Mouse (Mus musculus) forebrain, embryonic 14.5 days (tissue): ENCODE measurements around the gene Hlx. TPM values are rescaled to one million over a fixed set of nuclear protein-coding genes. Genes with fewer than 3 reads are reported as not detected.

Experiments
- ATAC-seq: fragments of 200-750 bp; cut with Nextera tagmentation; 2 replicates; pipeline ENCODE4 v1.8.0; 2017; ENCODE audit warnings: mild to moderate bottlenecking, moderate library complexity
- DNase-seq: peaks from one replicate; pipeline ENCODE4 v3.0.0-alpha.2; 2015; ENCODE audit warnings: low spot score
- H3K27ac ChIP-seq: fragments of 300-500 bp; sonication (generic); 2 replicates; pipeline ENCODE4 v1.5.1; 2014; ENCODE audit warnings: low read depth, mild to moderate bottlenecking, control low read depth, low read length, moderate library complexity
- H3K27me3 ChIP-seq: fragments of 300-500 bp; sonication (generic); replicated peaks from 2 replicates; pipeline ENCODE4 v1.6.1; 2014; ENCODE audit warnings: low read length, control low read depth, mixed read lengths; ENCODE audit not compliant: control insufficient read depth, insufficient read depth
- H3K36me3 ChIP-seq: fragments of 300-500 bp; sonication (generic); 2 replicates; pipeline ENCODE4 v1.6.1; 2014; ENCODE audit warnings: low read length, control low read depth; ENCODE audit not compliant: control insufficient read depth, insufficient read depth
- H3K4me1 ChIP-seq: fragments of 300-500 bp; sonication (generic); 2 replicates; pipeline ENCODE4 v1.6.1; 2014; ENCODE audit warnings: antibody characterized with exemption, low read length, control low read depth; ENCODE audit not compliant: control insufficient read depth, insufficient read depth
- H3K4me2 ChIP-seq: fragments of 300-500 bp; sonication (generic); 2 replicates; pipeline ENCODE4 v1.6.1; 2014; ENCODE audit warnings: mild to moderate bottlenecking, control low read depth, low read length
- H3K4me3 ChIP-seq: fragments of 300-500 bp; sonication (generic); 2 replicates; pipeline ENCODE4 v1.5.1; 2014; ENCODE audit warnings: low read depth, low read length, control low read depth
- H3K9ac ChIP-seq: fragments of 300-500 bp; sonication (generic); 2 replicates; pipeline ENCODE4 v1.6.1; 2014; ENCODE audit warnings: mild to moderate bottlenecking, low read length, control low read depth, moderate library complexity
- H3K9me3 ChIP-seq: fragments of 300-500 bp; sonication (generic); replicated peaks from 2 replicates; pipeline ENCODE4 v1.6.1; 2016; ENCODE audit warnings: low read length, control low read depth, mixed read lengths; ENCODE audit not compliant: control insufficient read depth
- WGBS: fragments of 180-500 bp; shearing (Covaris S2); extraction: QIAGEN DNeasy Blood & Tissue Kit; methylation state at CpG from one replicate; pipeline ENCODE4 v1.1.7; 2014; 5-methylcytosine and 5-hydroxymethylcytosine counted together
- polyA plus RNA-seq: library from polyadenylated mRNA; unstranded; fragments of >200 nt; fragmentation: Nextera tagmentation; extraction: Ambion mirVana; gene quantifications from 2 replicates; pipeline ENCODE4 v1.2.1, GENCODE M21; 2014

The Hlx gene
- polyA plus RNA-seq, 1 experiment from 2014 or later, result 0.99 TPM

GRCm38 (mm10) chr1:184699295-184699694 lies 33.1 kb downstream of the Hlx start:
- Histone ChIP-seq H3K4me2 (no peak overlapping the region), H3K4me3 (no peak overlapping the region), H3K36me3 (no peaks in the 10 kb centered on the region), H3K27ac (no peak overlapping the region), H3K4me1 (no peaks in the 10 kb centered on the region), H3K9me3 (no peaks in the 10 kb centered on the region), H3K9ac (no peak overlapping the region), H3K27me3 (no peaks in the 10 kb centered on the region)
- 100% methylated on average over 1 of the region's 1 CpGs for WGBS
- no peak for DNase-seq
- ATAC-seq, result no peak

- no peaks in the 10 kb centered on the region for H3K4me1 ChIP-seq
- no peak overlapping the region for H3K4me2 ChIP-seq
- no peaks in the 10 kb centered on the region for H3K9me3 ChIP-seq
- 93% methylated on average over 2 of the region's 2 CpGs for WGBS
- ATAC-seq (no peak), DNase-seq (no peak)
- no peaks in the 10 kb centered on the region for H3K36me3 ChIP-seq
- H3K9ac ChIP-seq, result no peak overlapping the region
- H3K27me3 ChIP-seq, result no peaks in the 10 kb centered on the region
- H3K4me3 ChIP-seq, result no peak overlapping the region
- no peak overlapping the region for H3K27ac ChIP-seq
These were observed 37.0 kb downstream of the Hlx start for GRCm38 (mm10) chr1:184695451-184695850.

- no peak overlapping the region for H3K9ac ChIP-seq
- H3K4me1 ChIP-seq, result no peaks in the 10 kb centered on the region
- ATAC-seq (no peak), DNase-seq (no peak)
- H3K4me3 ChIP-seq, result no peak overlapping the region
- H3K27me3 ChIP-seq, result no peaks in the 10 kb centered on the region
- no peak overlapping the region for H3K27ac ChIP-seq
- no peaks in the 10 kb centered on the region for H3K36me3 ChIP-seq
- WGBS, result 85% methylated on average over 10 of the region's 10 CpGs
- H3K4me2 ChIP-seq, result no peak overlapping the region
- H3K9me3 ChIP-seq, result no peaks in the 10 kb centered on the region
These were observed 40.1 kb downstream of the Hlx start for GRCm38 (mm10) chr1:184692204-184692904.

GRCm38 (mm10) chr1:184691240-184691639 lies 41.2 kb downstream of the Hlx start:
- Histone ChIP-seq H3K4me1 (no peaks in the 10 kb centered on the region), H3K27ac (no peak overlapping the region), H3K4me2 (no peak overlapping the region), H3K9ac (no peak overlapping the region), H3K36me3 (no peaks in the 10 kb centered on the region), H3K27me3 (no peaks in the 10 kb centered on the region), H3K4me3 (no peak overlapping the region), H3K9me3 (no peaks in the 10 kb centered on the region)
- no peak for DNase-seq
- WGBS, result 86% methylated on average over 8 of the region's 8 CpGs
- ATAC-seq, result no peak

GRCm38 (mm10) chr1:184688026-184688425 lies 44.4 kb downstream of the Hlx start:
- Histone ChIP-seq H3K9me3 (no peaks in the 10 kb centered on the region), H3K9ac (no peak overlapping the region), H3K4me3 (no peak overlapping the region), H3K27ac (no peak overlapping the region), H3K4me2 (no peak overlapping the region), H3K27me3 (no peaks in the 10 kb centered on the region), H3K4me1 (no peaks in the 10 kb centered on the region), H3K36me3 (no peaks in the 10 kb centered on the region)
- ATAC-seq (no peak), DNase-seq (no peak)
- 84% methylated on average over 7 of the region's 7 CpGs for WGBS

GRCm38 (mm10) chr1:184687512-184687911 lies 44.9 kb downstream of the Hlx start:
- WGBS, result 74% methylated on average over 4 of the region's 4 CpGs
- H3K36me3 ChIP-seq, result no peaks in the 10 kb centered on the region
- H3K9me3 ChIP-seq, result no peaks in the 10 kb centered on the region
- H3K9ac ChIP-seq, result no peak overlapping the region
- H3K27me3 ChIP-seq, result no peaks in the 10 kb centered on the region
- H3K4me2 ChIP-seq, result no peak overlapping the region
- H3K27ac ChIP-seq, result no peak overlapping the region
- ATAC-seq (no peak), DNase-seq (no peak)
- no peaks in the 10 kb centered on the region for H3K4me1 ChIP-seq
- no peak overlapping the region for H3K4me3 ChIP-seq

- H3K4me1 ChIP-seq, result no peaks in the 10 kb centered on the region
- DNase-seq, result no peak
- 85% methylated on average over 6 of the region's 6 CpGs for WGBS
- no peak for ATAC-seq
- H3K27me3 ChIP-seq, result no peaks in the 10 kb centered on the region
- H3K9me3 ChIP-seq, result no peaks in the 10 kb centered on the region
- H3K4me2 ChIP-seq, result no peak overlapping the region
- no peak overlapping the region for H3K27ac ChIP-seq
- H3K36me3 ChIP-seq, result no peaks in the 10 kb centered on the region
- H3K9ac ChIP-seq, result no peak overlapping the region
- H3K4me3 ChIP-seq, result no peak overlapping the region
These were observed 48.9 kb downstream of the Hlx start for GRCm38 (mm10) chr1:184683541-184683940.

GRCm38 (mm10) chr1:184679416-184679965 lies 52.9 kb downstream of the Hlx start:
- DNase-seq (peak; percentile 62), ATAC-seq (no peak; the same call in 1 of the 2 replicates)
- Histone ChIP-seq H3K4me3 (no peak overlapping the region), H3K36me3 (no peaks in the 10 kb centered on the region), H3K27me3 (no peaks in the 10 kb centered on the region), H3K27ac (no peak overlapping the region), H3K4me1 (no peaks in the 10 kb centered on the region), H3K9ac (no peak overlapping the region), H3K4me2 (no peak overlapping the region), H3K9me3 (no peaks in the 10 kb centered on the region)
- 53% methylated on average over 8 of the region's 8 CpGs for WGBS

GRCm38 (mm10) chr1:184677641-184678040 lies 54.8 kb downstream of the Hlx start:
- 75% methylated on average over 2 of the region's 2 CpGs for WGBS
- Histone ChIP-seq H3K4me2 (no peak overlapping the region), H3K27me3 (no peaks in the 10 kb centered on the region), H3K9me3 (no peaks in the 10 kb centered on the region), H3K4me3 (no peak overlapping the region), H3K27ac (no peak overlapping the region), H3K4me1 (no peaks in the 10 kb centered on the region), H3K36me3 (no peaks in the 10 kb centered on the region), H3K9ac (no peak overlapping the region)
- DNase-seq, result no peak
- ATAC-seq, result no peak
